Mouse (Mus musculus): ENCODE data around the gene 6030468B19Rik.

- peak in 2 of 3 experiments; percentile 62 to 83; a peak in 5 of 6 replicates for TF ChIP-seq CTCF (IDR thresholded peaks at IDR 0.05 in 2 of 3, conservative IDR thresholded peaks at IDR 0.05 in 1 of 3; ENCODE audit: control insufficient read depth in 1 of 3, insufficient read depth in 1 of 3, low read depth in 2 of 3, low read length in 3 of 3, poor library complexity in 1 of 3, severe bottlenecking in 1 of 3)
- TF ChIP-seq POLR2AphosphoS5 (IDR thresholded peaks at IDR 0.05; ENCODE audit: borderline replicate concordance, low read depth, low read length), result no peak
- TF ChIP-seq MAX (IDR thresholded peaks at IDR 0.05; ENCODE audit: low read length), result no peak
- no peak for TF ChIP-seq JUND (IDR thresholded peaks at IDR 0.05; ENCODE audit: low read depth, low read length)
- no peak for TF ChIP-seq BHLHE40 (IDR thresholded peaks at IDR 0.05; ENCODE audit: borderline replicate concordance, low read depth, low read length)
- TF ChIP-seq EP300 (IDR thresholded peaks at IDR 0.05; ENCODE audit: low read depth in 1 of 2, low read length in 2 of 2), result no peak
- no peak for TF ChIP-seq SMC3 (IDR thresholded peaks at IDR 0.05; ENCODE audit: low read depth, low read length)
- no peak for TF ChIP-seq KAT2A (conservative IDR thresholded peaks at IDR 0.05; ENCODE audit: low read depth, low read length)
- no peak for TF ChIP-seq MAFK (IDR thresholded peaks at IDR 0.05; ENCODE audit: borderline replicate concordance, low read depth, low read length)
- no peak for TF ChIP-seq E2F4 (IDR thresholded peaks at IDR 0.05; ENCODE audit: borderline replicate concordance, low read depth, low read length)
- TF ChIP-seq GATA1 (IDR thresholded peaks at IDR 0.05; ENCODE audit: low read depth, low read length), result no peak
- TF ChIP-seq ETS1 (IDR thresholded peaks at IDR 0.05; ENCODE audit: low read depth, low read length), result no peak
- no peak for TF ChIP-seq GABPA (IDR thresholded peaks at IDR 0.05; ENCODE audit: low read depth, low read length)
Observed at GRCm38 (mm10) chr11:117783089-117783488, 14.4 kb upstream of the 6030468B19Rik start.

Data from MEL (cell line).